ENCODE assay signal across 9 mouse cellular contexts in genomic region chrX:103694381-103694780, GRCm38 (mm10).
DNase-seq lines count a peak whose midpoint lies in the region; ATAC-seq and TF ChIP-seq lines count a peak whose summit lies in the region.
"Had no signal": no experiment of that assay in that cellular context is flagged by ENCODE, and none has a peak within 500 bp of the region (broad histone marks: within the 10 kb centered on the region; RNA-seq: fewer than 3 reads in every experiment).

No protein-coding gene starts in this region.

- no peak for DNase-seq in lung, postnatal 25 days (ENCODE audit: low spot score)
- DNase-seq in limb, embryonic 14.5 days (ENCODE audit: low spot score) = no peak
- no peak for DNase-seq in left cerebral cortex, adult 11 months (ENCODE audit: low spot score)
- no peak for DNase-seq in layer of hippocampus, adult 8-10 months (ENCODE audit: low spot score in 2 of 2)
- DNase-seq in frontal cortex, postnatal 10 days (ENCODE audit: low spot score in 2 of 2) = no peak

- no peak overlapping the region for H3K27ac ChIP-seq in lung, embryonic 16.5 days (ENCODE audit: low read length)
- H3K27ac ChIP-seq in forebrain, embryonic 16.5 days (ENCODE audit: low read length) = no peak overlapping the region
- no peak overlapping the region for H3K27ac ChIP-seq in limb, embryonic 14.5 days (replicated peaks; ENCODE audit: low read depth, low read length)
- no peak overlapping the region for H3K27ac ChIP-seq in stomach, embryonic 14.5 days (ENCODE audit: low read length)
- H3K27ac ChIP-seq: macrophage had no signal

- no peak for ATAC-seq in lung, embryonic 16.5 days (ENCODE audit: low read depth)
- ATAC-seq in forebrain, embryonic 16.5 days = no peak
- ATAC-seq in limb, embryonic 14.5 days (ENCODE audit: low FRiP score, low read depth) = no peak
- ATAC-seq in stomach, embryonic 14.5 days (ENCODE audit: insufficient number of reproducible peaks, insufficient read depth, low FRiP score, low read depth) = no peak

- H3K9me3 ChIP-seq in lung, embryonic 16.5 days (ENCODE audit: control insufficient read depth, low read length) = peaks cover 4% of the 10 kb centered on the region
- H3K9me3 ChIP-seq in forebrain, embryonic 16.5 days (ENCODE audit: control insufficient read depth, low read length) = peaks cover 2% of the 10 kb centered on the region; the same call in 1 of the 2 replicates
- no peaks in the 10 kb centered on the region; the same call in 1 of the 2 replicates for H3K9me3 ChIP-seq in limb, embryonic 14.5 days (ENCODE audit: control insufficient read depth, low read length)
- no peaks in the 10 kb centered on the region for H3K9me3 ChIP-seq in stomach, embryonic 14.5 days (ENCODE audit: control insufficient read depth, low read depth, low read length)

- H3K4me3 ChIP-seq in lung, embryonic 16.5 days (ENCODE audit: low read length) = peak overlapping the region; percentile 46; the same call in 1 of the 2 replicates
- H3K4me3 ChIP-seq in forebrain, embryonic 16.5 days (replicated peaks; ENCODE audit: low read length) = peak overlapping the region; percentile 50
- no peak overlapping the region for H3K4me3 ChIP-seq in limb, embryonic 14.5 days (replicated peaks; ENCODE audit: low read length)
- peak overlapping the region; percentile 35; the same call in 1 of the 2 replicates for H3K4me3 ChIP-seq in stomach, embryonic 14.5 days (ENCODE audit: low read depth, low read length)

- H3K4me1 ChIP-seq in lung, embryonic 16.5 days (replicated peaks; ENCODE audit: control insufficient read depth, insufficient read depth, low read length) = peaks cover 10% of the 10 kb centered on the region
- H3K4me1 ChIP-seq in forebrain, embryonic 16.5 days (replicated peaks; ENCODE audit: control insufficient read depth, insufficient read depth, low read length) = peaks cover 8% of the 10 kb centered on the region
- H3K4me1 ChIP-seq in limb, embryonic 14.5 days (ENCODE audit: control insufficient read depth, insufficient read depth, low read length) = 0 out of 2 replicates have a peak, but pooled peaks cover 2% of the 10 kb centered on the region
- H3K4me1 ChIP-seq in stomach, embryonic 14.5 days (ENCODE audit: control insufficient read depth, insufficient read depth, low read length) = no peaks in the 10 kb centered on the region

- H3K4me2 ChIP-seq in lung, embryonic 16.5 days (ENCODE audit: low read depth, low read length) = peak overlapping the region; percentile 84
- H3K4me2 ChIP-seq in forebrain, embryonic 16.5 days (ENCODE audit: low read length) = peak overlapping the region; percentile 73
- H3K4me2 ChIP-seq in limb, embryonic 14.5 days (replicated peaks; ENCODE audit: low read depth, low read length, severe bottlenecking) = peak overlapping the region; percentile 86
- peak overlapping the region; percentile 67; the same call in 1 of the 2 replicates for H3K4me2 ChIP-seq in stomach, embryonic 14.5 days (replicated peaks; ENCODE audit: low read depth, low read length)

- WGBS in lung, embryonic 16.5 days = 29% methylated on average over 10 of the region's 10 CpGs
- 22% methylated on average over 10 of the region's 10 CpGs for WGBS in forebrain, embryonic 16.5 days
- WGBS in limb, embryonic 14.5 days = 23% methylated on average over 10 of the region's 10 CpGs
- WGBS in stomach, embryonic 14.5 days = 30% methylated on average over 10 of the region's 10 CpGs

- no peak for TF ChIP-seq POLR2A in limb, embryonic 14.5 days (IDR thresholded peaks at IDR 0.05; ENCODE audit: borderline replicate concordance, extremely low read depth, insufficient read depth, insufficient read length)

- peaks cover 31% of the 10 kb centered on the region for H3K27me3 ChIP-seq in lung, embryonic 16.5 days (ENCODE audit: control insufficient read depth, insufficient read depth, low read depth, low read length)
- H3K27me3 ChIP-seq in forebrain, embryonic 16.5 days (replicated peaks; ENCODE audit: control insufficient read depth, insufficient read depth, low read length) = peaks cover 31% of the 10 kb centered on the region
- H3K27me3 ChIP-seq in limb, embryonic 14.5 days (ENCODE audit: control insufficient read depth, insufficient read depth, low read length) = peaks cover 34% of the 10 kb centered on the region; the same call in 1 of the 2 replicates
- H3K27me3 ChIP-seq in stomach, embryonic 14.5 days (ENCODE audit: control insufficient read depth, insufficient read depth, low read length) = 0 out of 2 replicates have a peak, but pooled peaks cover 2% of the 10 kb centered on the region

- no peaks in the 10 kb centered on the region for H3K36me3 ChIP-seq in lung, embryonic 16.5 days (ENCODE audit: control insufficient read depth, insufficient read depth, low read length)
- H3K36me3 ChIP-seq in forebrain, embryonic 16.5 days (ENCODE audit: control insufficient read depth, insufficient read depth) = no peaks in the 10 kb centered on the region
- H3K36me3 ChIP-seq in limb, embryonic 14.5 days (ENCODE audit: control insufficient read depth, insufficient read depth, low read length) = no peaks in the 10 kb centered on the region; the same call in 1 of the 2 replicates
- H3K36me3 ChIP-seq in stomach, embryonic 14.5 days (ENCODE audit: control insufficient read depth, insufficient read depth, low read length) = no peaks in the 10 kb centered on the region

- no peak overlapping the region; the same call in 1 of the 2 replicates for H3K9ac ChIP-seq in lung, embryonic 16.5 days (ENCODE audit: low read length)
- peak overlapping the region; percentile 64; the same call in 1 of the 2 replicates for H3K9ac ChIP-seq in forebrain, embryonic 16.5 days (replicated peaks; ENCODE audit: low read depth, low read length)
- H3K9ac ChIP-seq in limb, embryonic 14.5 days (ENCODE audit: low read depth, low read length, severe bottlenecking) = 0 out of 2 replicates have a peak overlapping the region, but pooled peaks have one; percentile 58
- no peak overlapping the region for H3K9ac ChIP-seq in stomach, embryonic 14.5 days (replicated peaks; ENCODE audit: low read depth, low read length)

Comparison
In these comparisons a context has a peak if more than half of its experiments do, and no peak if none do; other contexts are left out.
1. H3K9ac ChIP-seq: peak in forebrain, embryonic 16.5 days (single experiment) and limb, embryonic 14.5 days (single experiment); none in lung, embryonic 16.5 days (single experiment) and stomach, embryonic 14.5 days (single experiment).
2. Peak in every context shown above with its lines, with median percentiles within 50 percentile points of each other: H3K4me2 ChIP-seq.